Mouse (Mus musculus): ENCODE results near the gene Ripply3.

DNA sequence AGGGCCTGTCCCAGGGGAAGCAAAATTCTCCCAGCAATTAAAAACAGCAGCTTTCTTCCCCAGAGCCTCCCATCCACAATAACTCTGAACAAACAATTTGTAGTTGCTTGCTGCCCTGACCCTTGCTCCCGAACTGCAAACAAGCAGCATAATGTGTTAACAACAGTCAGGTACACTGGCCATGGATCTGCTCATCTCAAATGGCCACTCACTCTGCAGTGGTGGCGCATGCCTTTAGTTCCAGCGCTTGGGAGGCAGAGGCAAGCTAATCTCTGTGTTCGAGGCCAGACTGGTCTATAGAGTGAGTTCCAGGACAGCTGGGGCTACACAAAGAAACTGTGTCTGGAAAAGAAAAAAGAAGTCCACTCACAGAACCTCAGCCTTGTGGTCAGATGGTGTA is 37.1 kb upstream of the Ripply3 start:
- TF ChIP-seq ELF1 (IDR thresholded peaks at IDR 0.05; ENCODE audit: low read depth, low read length) (no peak), POLR2A (IDR thresholded peaks at IDR 0.05; ENCODE audit: low read depth, low read length) (no peak), CTCF (conservative IDR thresholded peaks at IDR 0.05 in 1 of 2, IDR thresholded peaks at IDR 0.05 in 1 of 2; ENCODE audit: low read depth in 2 of 2, low read length in 2 of 2) (no peak), TCF12 (IDR thresholded peaks at IDR 0.05; ENCODE audit: low read depth, low read length) (no peak), IRF4 (IDR thresholded peaks at IDR 0.05; ENCODE audit: low read depth, low read length) (no peak), KAT2A (IDR thresholded peaks at IDR 0.05; ENCODE audit: insufficient replicate concordance, low read length) (no peak), EP300 (IDR thresholded peaks at IDR 0.05; ENCODE audit: low read length) (no peak), MAZ (IDR thresholded peaks at IDR 0.05; ENCODE audit: low read depth, low read length) (no peak), SMC3 (IDR thresholded peaks at IDR 0.05; ENCODE audit: low read depth, low read length) (no peak), ZNF384 (IDR thresholded peaks at IDR 0.05; ENCODE audit: low read depth, low read length) (no peak), ZC3H11A (IDR thresholded peaks at IDR 0.05; ENCODE audit: low read depth, low read length) (no peak), E2F4 (IDR thresholded peaks at IDR 0.05; ENCODE audit: insufficient replicate concordance, low read depth, low read length) (no peak), CHD2 (IDR thresholded peaks at IDR 0.05; ENCODE audit: low read length) (no peak)

Measured in CH12.LX (cell line).